Mouse (Mus musculus) adrenal gland, adult 18-20 months (tissue): ENCODE measurements around the gene Slc8a2. TPM values are rescaled to one million over a fixed set of nuclear protein-coding genes. Genes with fewer than 3 reads are reported as not detected.

Experiments
- DNase-seq, 2 experiments: peaks; one replicate each; pipeline ENCODE4 v3.0.0; 2021 to 2022; ENCODE audit warnings: low spot score in 2 of 2
- total RNA-seq, 2 experiments: library from RNA; stranded (reverse); gene quantifications; 1 replicate in 1 of 2; 2 replicates in 1 of 2; pipeline ENCODE4 v1.2.3; 2021

The Slc8a2 gene
- total RNA-seq, 2 experiments from 2014 or later, result 2.0 to 2.5 TPM

GRCm38 (mm10) chr7:16208781-16209665 is 79.4 kb downstream of the Slc8a2 start:
- no peak for DNase-seq

Other genes starting within 250 kb of the Slc8a2 start
- gene Crx, start 249.9 kb upstream of the Slc8a2 start, total RNA-seq, result not detected
- under 1 TPM in 1 of 2 experiments, not detected in 1; 0.20 TPM for gene Crxos, start 247.2 kb upstream of the Slc8a2 start, total RNA-seq
- gene Selenow, start 207.4 kb upstream of the Slc8a2 start, total RNA-seq, result 100 to 1,000 TPM; 179 to 265 TPM
- gene Nop53, start 183.8 kb upstream of the Slc8a2 start, total RNA-seq, result 100 to 1,000 TPM; 181 to 185 TPM
- gene Ehd2, start 162.3 kb upstream of the Slc8a2 start, total RNA-seq, result 100 to 1,000 TPM in 1 of 2 experiments, 10 to 100 TPM in 1; 28.7 to 121 TPM
- 1 to 10 TPM; 8.4 to 8.6 TPM for gene Bicra, start 81.9 kb upstream of the Slc8a2 start, total RNA-seq
- gene Zfp541, start 68.0 kb upstream of the Slc8a2 start, total RNA-seq, result not detected
- gene Napa, start 31.4 kb upstream of the Slc8a2 start, total RNA-seq, result 100 to 1,000 TPM; 160 to 178 TPM
- gene Kptn, start 9.9 kb upstream of the Slc8a2 start, total RNA-seq, result 10 to 100 TPM; 19.6 to 20.7 TPM
- gene Meis3, start 45.3 kb downstream of the Slc8a2 start, total RNA-seq, result 10 to 100 TPM; 12.1 to 14.3 TPM
- 10 to 100 TPM; 10.8 to 11.4 TPM for gene Dhx34, start 92.2 kb downstream of the Slc8a2 start, total RNA-seq
- gene C5ar2, start 114.3 kb downstream of the Slc8a2 start, total RNA-seq, result under 1 TPM; 0.46 to 0.83 TPM
- gene C5ar1, start 129.7 kb downstream of the Slc8a2 start, total RNA-seq, result 10 to 100 TPM in 1 of 2 experiments, 1 to 10 TPM in 1; 7.0 to 13.1 TPM
- 10 to 100 TPM; 21.1 to 21.8 TPM for gene Inafm1, start 143.8 kb downstream of the Slc8a2 start, total RNA-seq
- gene Ccdc9, start 157.0 kb downstream of the Slc8a2 start, total RNA-seq, result 10 to 100 TPM; 52.2 to 59.2 TPM
- gene Bbc3, start 178.6 kb downstream of the Slc8a2 start, total RNA-seq, result 1 to 10 TPM; 5.2 to 6.0 TPM